Mouse (Mus musculus) liver, embryonic 14.5 days (tissue): ENCODE results near the gene Unc45a.

Experiments used
- CTCF ChIP-seq: IDR thresholded peaks from 2 replicates; pipeline ENCODE4 v1.5.1; 2016; ENCODE audit warnings: antibody characterized with exemption, low read depth, control low read depth
- EP300 ChIP-seq: IDR thresholded peaks from 2 replicates; pipeline ENCODE4 v1.6.1; 2016; ENCODE audit warnings: antibody characterized with exemption, low read depth

DNA sequence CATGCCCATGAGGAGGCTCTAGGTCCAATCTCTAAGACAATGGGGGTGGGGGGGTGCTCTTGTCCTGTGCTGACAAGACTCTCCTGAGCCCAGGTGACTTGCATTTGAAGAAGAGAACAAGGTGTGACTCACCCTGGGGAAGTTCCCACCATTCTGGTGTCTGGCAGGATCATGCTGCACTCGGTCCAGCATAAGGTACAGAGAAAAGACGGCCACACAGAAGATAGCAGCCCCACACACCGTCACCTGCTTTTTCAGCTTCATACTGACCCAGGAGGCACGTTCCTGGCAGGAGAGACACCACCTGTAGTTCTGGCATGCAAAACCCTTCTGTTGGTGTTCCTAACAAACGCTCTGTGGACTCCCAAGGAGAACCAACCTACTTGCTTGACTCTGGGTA lies 28.7 kb upstream of the Unc45a start:
- no peak for TF ChIP-seq EP300
- TF ChIP-seq CTCF: no peak
